Mouse (Mus musculus) olfactory bulb, adult 2 months (tissue): ENCODE data around the gene Otog. TPM values are rescaled to one million over a fixed set of nuclear protein-coding genes. Genes with fewer than 3 reads are reported as not detected.

Experiments
- H3K27ac ChIP-seq: fragments of 200-500 bp; 2 replicates; pipeline ENCODE4 v1.5.1; 2012; ENCODE audit warnings: low read depth, low read length; ENCODE audit not compliant: insufficient read depth
- H3K4me1 ChIP-seq: fragments of 200-500 bp; 2 replicates; pipeline ENCODE4 v1.6.1; 2012; ENCODE audit warnings: low read length; ENCODE audit not compliant: control insufficient read depth, insufficient read depth
- H3K4me3 ChIP-seq: fragments of 200-500 bp; 2 replicates; pipeline ENCODE4 v1.5.1; 2012; ENCODE audit warnings: mild to moderate bottlenecking, low read depth, low read length, moderate library complexity; ENCODE audit not compliant: insufficient read depth
- CTCF ChIP-seq: fragments of 200-500 bp; IDR thresholded peaks from 2 replicates; pipeline ENCODE4 v1.5.1; 2012; ENCODE audit warnings: low read depth, mild to moderate bottlenecking, low read length, moderate library complexity; ENCODE audit not compliant: insufficient read depth
- POLR2A ChIP-seq: fragments of 200-500 bp; IDR thresholded peaks from 2 replicates; pipeline ENCODE4 v1.6.1; 2012; ENCODE audit warnings: mild to moderate bottlenecking, low read depth, low read length, moderate library complexity; ENCODE audit not compliant: insufficient read depth
- WGBS: fragments of 180-500 bp; shearing (Covaris S2); methylation state at CpG from one replicate; pipeline ENCODE4 v1.1.7; 2018; 5-methylcytosine and 5-hydroxymethylcytosine counted together
- polyA plus RNA-seq: library from polyadenylated mRNA; stranded (reverse); fragments of >200 nt; gene quantifications from 2 replicates; pipeline ENCODE4 v1.2.4, GENCODE M21; 2012; ENCODE audit warnings: low replicate concordance; ENCODE audit not compliant: missing spikeins, insufficient read depth, insufficient read length

The Otog gene
- polyA plus RNA-seq, 1 experiment, result not detected

DNA sequence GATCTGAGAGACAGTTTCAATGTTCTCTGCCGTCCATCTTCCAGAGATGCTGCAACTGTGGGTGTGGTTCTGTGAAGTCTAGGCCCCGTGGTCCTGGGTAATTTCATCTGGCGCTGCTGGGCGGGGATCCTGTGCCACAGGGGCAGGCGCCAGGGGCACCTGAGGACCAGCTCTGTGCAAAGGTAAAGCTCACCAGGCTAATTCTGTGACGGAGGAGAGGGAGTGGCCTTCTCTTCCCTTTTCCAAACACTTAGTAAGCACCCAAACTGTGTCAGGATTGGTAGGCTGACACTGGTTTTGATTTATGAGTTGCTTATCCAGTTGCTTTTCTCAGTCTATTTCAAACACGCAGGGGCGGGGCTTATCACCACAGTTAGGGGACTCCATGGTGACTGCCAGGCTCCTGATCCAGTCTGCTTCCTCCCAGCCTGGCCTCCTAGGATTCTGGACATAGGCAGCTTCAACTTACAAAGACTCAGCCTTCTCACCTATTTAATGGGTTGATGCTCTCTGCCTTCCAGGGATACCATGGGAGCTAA, 20.1 kb upstream of the Otog start:
- H3K27ac ChIP-seq, result no peak overlapping the region
- 81% methylated on average over 8 of the region's 8 CpGs for WGBS
- TF ChIP-seq POLR2A, result no peak
- TF ChIP-seq CTCF, result no peak
- H3K4me1 ChIP-seq, result peaks cover 10% of the 10 kb centered on the region
- no peak overlapping the region for H3K4me3 ChIP-seq

- TF ChIP-seq POLR2A, result no peak
- TF ChIP-seq CTCF, result peak; percentile 68; the same call in 1 of the 2 replicates
- WGBS, result 49% methylated on average over 7 of the region's 7 CpGs
- no peak overlapping the region for H3K4me3 ChIP-seq
These were observed 14.5 kb upstream of the Otog start for GRCm38 (mm10) chr7:46226253-46226652.

DNA sequence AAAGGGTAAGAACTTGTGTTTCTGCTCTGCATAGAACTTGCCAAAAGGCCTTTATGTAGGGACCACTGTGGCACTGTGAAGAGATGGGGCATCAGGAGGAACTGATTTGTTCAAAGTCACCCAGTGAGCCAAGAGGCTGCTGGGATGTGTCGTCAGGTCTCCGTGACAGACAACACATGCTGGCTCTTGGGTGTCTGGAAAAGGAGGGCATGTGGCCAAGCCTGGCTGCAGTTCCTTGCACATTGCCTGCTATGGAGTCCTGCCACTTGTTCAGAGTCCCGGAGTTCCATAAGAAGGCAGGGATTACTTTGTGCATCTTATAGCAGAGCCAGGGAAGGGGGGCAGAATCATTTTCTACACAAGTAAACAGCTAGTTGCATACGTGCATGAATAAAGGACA, 13.9 kb upstream of the Otog start:
- WGBS, result 65% methylated on average over 4 of the region's 4 CpGs
- Histone ChIP-seq H3K27ac (no peak overlapping the region), H3K4me1 (peaks cover 6% of the 10 kb centered on the region; the same call in 1 of the 2 replicates), H3K4me3 (no peak overlapping the region)
- TF ChIP-seq POLR2A (no peak), CTCF (no peak)

More at GRCm38 (mm10) chr7:46226253-46226652, 14.5 kb upstream of the Otog start:
- H3K4me1 ChIP-seq, result peaks cover 6% of the 10 kb centered on the region; the same call in 1 of the 2 replicates
- H3K27ac ChIP-seq, result no peak overlapping the region

DNA sequence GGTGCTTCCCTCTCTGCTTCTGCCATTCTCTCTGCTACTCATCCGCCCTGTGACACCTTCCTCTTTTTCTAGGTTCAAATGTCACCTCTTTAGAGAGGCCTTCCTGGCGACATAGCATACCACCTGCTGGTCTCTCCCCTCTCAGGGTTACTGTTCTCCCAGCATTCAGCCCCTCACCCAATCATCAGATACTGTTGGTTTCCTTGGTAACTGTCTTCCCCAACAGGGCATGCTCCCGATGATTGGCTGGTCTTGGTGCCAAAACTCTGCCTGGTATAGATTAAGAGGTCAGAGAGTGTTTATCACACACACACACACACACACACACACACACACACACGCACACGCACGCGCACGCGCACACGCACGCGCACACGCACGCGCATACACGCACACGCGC, 4.8 kb upstream of the Otog start:
- WGBS, result 79% methylated on average over 18 of the region's 18 CpGs
- Histone ChIP-seq H3K4me1 (no peaks in the 10 kb centered on the region; the same call in 1 of the 2 replicates), H3K27ac (no peak overlapping the region), H3K4me3 (no peak overlapping the region)
- TF ChIP-seq POLR2A, result no peak
- TF ChIP-seq CTCF, result no peak

- no peaks in the 10 kb centered on the region; the same call in 1 of the 2 replicates for H3K4me1 ChIP-seq
- no peak for TF ChIP-seq POLR2A
- no peak for TF ChIP-seq CTCF
- no peak overlapping the region for H3K27ac ChIP-seq
- 79% methylated on average over 15 of the region's 15 CpGs for WGBS
- no peak overlapping the region for H3K4me3 ChIP-seq
These were observed 4.4 kb upstream of the Otog start for GRCm38 (mm10) chr7:46236363-46236762.

DNA sequence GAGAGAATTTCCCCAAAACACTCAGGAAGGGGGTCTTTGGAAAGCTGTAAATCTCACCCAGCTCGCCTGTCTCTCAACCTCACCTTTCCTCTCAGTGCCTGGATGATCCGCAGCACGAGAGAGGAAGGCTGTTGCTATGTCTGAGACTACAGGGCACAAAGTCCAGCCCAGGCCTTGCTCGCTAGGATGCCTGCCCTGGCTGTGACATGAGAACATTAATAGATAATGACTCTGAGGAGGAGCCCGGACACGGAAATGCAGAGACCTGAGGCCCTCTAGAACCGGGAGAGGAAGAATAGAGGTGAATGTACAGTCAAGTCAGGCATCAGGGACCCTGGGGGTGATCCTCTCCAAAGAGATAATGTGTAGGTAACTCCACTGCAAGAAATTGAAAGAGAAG, 3.6 kb upstream of the Otog start:
- WGBS, result 88% methylated on average over 7 of the region's 7 CpGs
- no peak overlapping the region for H3K4me3 ChIP-seq
- H3K27ac ChIP-seq, result no peak overlapping the region
- H3K4me1 ChIP-seq, result no peaks in the 10 kb centered on the region; the same call in 1 of the 2 replicates
- TF ChIP-seq POLR2A (no peak), CTCF (no peak)

- WGBS, result 57% methylated on average over 10 of the region's 10 CpGs
- Histone ChIP-seq H3K4me1 (no peaks in the 10 kb centered on the region; the same call in 1 of the 2 replicates), H3K27ac (no peak within 1 kb of the TSS), H3K4me3 (no peak within 1 kb of the TSS)
- TF ChIP-seq POLR2A, result no peak
- no peak for TF ChIP-seq CTCF
These were observed 2.4 kb upstream of the Otog start, which contains the start of gene Ush1c for GRCm38 (mm10) chr7:46238346-46238745. Ush1c (minus strand) TSS chr7:46238503.

DNA sequence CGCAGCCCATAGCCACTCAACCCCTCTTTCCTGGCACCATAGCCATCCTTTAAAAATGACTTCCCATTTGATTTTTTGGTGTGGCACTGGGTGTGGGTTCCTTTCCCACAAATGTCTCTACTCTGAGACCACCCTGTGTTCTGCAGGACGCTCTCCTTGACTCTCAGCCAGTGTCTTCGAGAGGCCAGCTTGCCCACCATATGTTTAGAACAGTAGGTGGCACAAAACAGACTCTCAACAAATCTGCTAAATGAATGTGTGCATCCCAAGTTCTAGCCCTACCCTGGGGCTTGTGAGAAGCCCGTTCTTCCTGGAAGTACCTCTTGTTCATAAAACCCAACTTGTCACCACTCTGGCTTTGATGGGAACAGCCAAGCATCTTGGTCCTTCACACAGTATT, 696 bp upstream of the Otog start:
- TF ChIP-seq CTCF, result no peak
- TF ChIP-seq POLR2A, result no peak
- Histone ChIP-seq H3K27ac (no peak overlapping the region), H3K4me1 (no peaks in the 10 kb centered on the region; the same call in 1 of the 2 replicates), H3K4me3 (no peak overlapping the region)
- 89% methylated on average over 4 of the region's 4 CpGs for WGBS

GRCm38 (mm10) chr7:46246876-46247275, 6.1 kb downstream of the Otog start:
- H3K4me3 ChIP-seq, result no peak overlapping the region
- H3K27ac ChIP-seq, result no peak overlapping the region
- H3K4me1 ChIP-seq, result no peaks in the 10 kb centered on the region
- TF ChIP-seq CTCF (no peak), POLR2A (no peak)

GRCm38 (mm10) chr7:46247606-46248005, 6.8 kb downstream of the Otog start:
- H3K27ac ChIP-seq, result no peak overlapping the region
- H3K4me1 ChIP-seq, result no peaks in the 10 kb centered on the region
- 89% methylated on average over 3 of the region's 3 CpGs for WGBS
- no peak overlapping the region for H3K4me3 ChIP-seq
- TF ChIP-seq POLR2A (no peak), CTCF (no peak)
